Mouse (Mus musculus) midbrain, embryonic 11.5 days (tissue): Measurements from ENCODE around the gene Acap3. TPM values are rescaled to one million over a fixed set of nuclear protein-coding genes. Genes with fewer than 3 reads are reported as not detected.

Experiments used
- ATAC-seq: fragments of 200-750 bp; cut with Nextera tagmentation; 2 replicates; pipeline ENCODE4 v1.8.0; 2017; ENCODE audit warnings: moderate TSS enrichment, moderate library complexity; ENCODE audit not compliant: low FRiP score
- DNase-seq: peaks from one replicate; pipeline ENCODE4 v3.0.0; 2015; ENCODE audit warnings: low spot score; ENCODE audit errors: missing footprints
- H3K27ac ChIP-seq: fragments of 300-500 bp; sonication (generic); 2 replicates; pipeline ENCODE4 v1.5.1; 2014; ENCODE audit warnings: low read depth, low read length
- H3K27me3 ChIP-seq: fragments of 300-500 bp; sonication (generic); 2 replicates; pipeline ENCODE4 v1.6.1; 2014; ENCODE audit warnings: mild to moderate bottlenecking, low read length, moderate library complexity, mixed read lengths; ENCODE audit not compliant: control insufficient read depth, insufficient read depth
- H3K36me3 ChIP-seq: fragments of 300-500 bp; sonication (generic); 2 replicates; pipeline ENCODE4 v1.6.1; 2014; ENCODE audit warnings: mild to moderate bottlenecking, low read length, moderate library complexity, mixed read lengths; ENCODE audit not compliant: control insufficient read depth, insufficient read depth
- H3K4me1 ChIP-seq: fragments of 300-500 bp; sonication (generic); 2 replicates; pipeline ENCODE4 v1.6.1; 2014; ENCODE audit warnings: low read length; ENCODE audit not compliant: control insufficient read depth, insufficient read depth
- H3K4me2 ChIP-seq: fragments of 300-500 bp; sonication (generic); 2 replicates; pipeline ENCODE4 v1.6.1; 2014; ENCODE audit warnings: mild to moderate bottlenecking, moderate library complexity
- H3K4me3 ChIP-seq: fragments of 300-500 bp; sonication (generic); 2 replicates; pipeline ENCODE4 v1.5.1; 2014; ENCODE audit warnings: low read depth, low read length
- H3K9ac ChIP-seq: fragments of 300-500 bp; sonication (generic); 2 replicates; pipeline ENCODE4 v1.6.1; 2014; ENCODE audit warnings: low read length
- H3K9me3 ChIP-seq: fragments of 300-500 bp; sonication (generic); 2 replicates; pipeline ENCODE4 v1.6.1; 2016; ENCODE audit warnings: low read length; ENCODE audit not compliant: control insufficient read depth
- WGBS: fragments of 180-500 bp; shearing (Covaris S2); extraction: QIAGEN DNeasy Blood & Tissue Kit; methylation state at CpG from one replicate; pipeline ENCODE4 v1.1.7; 2014; 5-methylcytosine and 5-hydroxymethylcytosine counted together
- polyA plus RNA-seq: library from polyadenylated mRNA; unstranded; fragments of >200 nt; fragmentation: Nextera tagmentation; extraction: Ambion mirVana; gene quantifications from 2 replicates; pipeline ENCODE4 v1.2.1, GENCODE M21; 2014

Gene Acap3
- polyA plus RNA-seq, 1 experiment from 2014 or later, result 25.6 TPM

- H3K27ac ChIP-seq, result peak overlapping the region; percentile 96
- H3K27me3 ChIP-seq, result no peaks in the 10 kb centered on the region
- WGBS, result 5% methylated on average over 37 of the region's 37 CpGs
- peak; percentile 60 for ATAC-seq
- peak; percentile 93 for DNase-seq
- H3K9ac ChIP-seq, result peak overlapping the region; percentile 90
- H3K36me3 ChIP-seq, result peaks cover 15% of the 10 kb centered on the region
- peak overlapping the region; percentile 92 for H3K4me3 ChIP-seq
- H3K4me2 ChIP-seq, result peak overlapping the region; percentile 99
- peaks cover 26% of the 10 kb centered on the region for H3K4me1 ChIP-seq
- H3K9me3 ChIP-seq, result no peaks in the 10 kb centered on the region
Observed at GRCm38 (mm10) chr4:155892438-155893211, 1.0 kb downstream of the Acap3 start.

GRCm38 (mm10) chr4:155893212-155893690 lies 1.6 kb downstream of the Acap3 start:
- H3K9ac ChIP-seq, result peak overlapping the region; percentile 90
- DNase-seq (no peak), ATAC-seq (no peak)
- no peaks in the 10 kb centered on the region for H3K9me3 ChIP-seq
- H3K36me3 ChIP-seq, result peaks cover 9% of the 10 kb centered on the region; the same call in 1 of the 2 replicates
- 70% methylated on average over 8 of the region's 8 CpGs for WGBS
- H3K4me1 ChIP-seq, result peaks cover 26% of the 10 kb centered on the region
- no peaks in the 10 kb centered on the region for H3K27me3 ChIP-seq
- H3K27ac ChIP-seq, result no peak overlapping the region
- peak overlapping the region; percentile 99 for H3K4me2 ChIP-seq
- H3K4me3 ChIP-seq, result peak overlapping the region; percentile 92

- no peak for DNase-seq
- Histone ChIP-seq H3K27me3 (no peaks in the 10 kb centered on the region), H3K4me1 (peaks cover 26% of the 10 kb centered on the region), H3K9ac (peak overlapping the region; percentile 33), H3K36me3 (peaks cover 7% of the 10 kb centered on the region; the same call in 1 of the 2 replicates), H3K9me3 (no peaks in the 10 kb centered on the region), H3K27ac (no peak overlapping the region), H3K4me3 (no peak overlapping the region), H3K4me2 (peak overlapping the region; percentile 15)
- 42% methylated on average over 8 of the region's 8 CpGs for WGBS
- no peak for ATAC-seq
Observed at GRCm38 (mm10) chr4:155894311-155894881, 2.8 kb downstream of the Acap3 start.

GRCm38 (mm10) chr4:155895216-155895615 lies 3.6 kb downstream of the Acap3 start:
- WGBS, result 44% methylated on average over 6 of the region's 6 CpGs
- 0 out of 2 replicates have a peak overlapping the region, but pooled peaks have one; percentile 33 for H3K9ac ChIP-seq
- no peak for ATAC-seq
- H3K4me3 ChIP-seq, result no peak overlapping the region
- H3K27ac ChIP-seq, result no peak overlapping the region
- DNase-seq, result no peak
- no peaks in the 10 kb centered on the region for H3K27me3 ChIP-seq
- H3K4me2 ChIP-seq, result no peak overlapping the region
- peaks cover 25% of the 10 kb centered on the region for H3K4me1 ChIP-seq
- H3K9me3 ChIP-seq, result no peaks in the 10 kb centered on the region
- H3K36me3 ChIP-seq, result peaks cover 12% of the 10 kb centered on the region; the same call in 1 of the 2 replicates

- DNase-seq, result no peak
- no peak for ATAC-seq
- 96% methylated on average over 4 of the region's 4 CpGs for WGBS
Observed at GRCm38 (mm10) chr4:155895826-155896225, 4.2 kb downstream of the Acap3 start.

GRCm38 (mm10) chr4:155896461-155896860 lies 4.8 kb downstream of the Acap3 start:
- Histone ChIP-seq H3K4me1 (peaks cover 16% of the 10 kb centered on the region), H3K9ac (no peak overlapping the region), H3K36me3 (peaks cover 14% of the 10 kb centered on the region; the same call in 1 of the 2 replicates), H3K4me2 (no peak overlapping the region), H3K9me3 (no peaks in the 10 kb centered on the region), H3K27me3 (no peaks in the 10 kb centered on the region), H3K27ac (no peak overlapping the region), H3K4me3 (no peak overlapping the region)
- no peak for ATAC-seq
- no peak for DNase-seq
- WGBS, result 96% methylated on average over 12 of the region's 12 CpGs

More at GRCm38 (mm10) chr4:155895826-155896225, 4.2 kb downstream of the Acap3 start:
- H3K4me2 ChIP-seq, result no peak overlapping the region
- no peak overlapping the region for H3K27ac ChIP-seq
- no peak overlapping the region for H3K9ac ChIP-seq
- no peaks in the 10 kb centered on the region for H3K9me3 ChIP-seq
- no peak overlapping the region for H3K4me3 ChIP-seq
- peaks cover 12% of the 10 kb centered on the region; the same call in 1 of the 2 replicates for H3K36me3 ChIP-seq
- H3K27me3 ChIP-seq, result no peaks in the 10 kb centered on the region
- H3K4me1 ChIP-seq, result peaks cover 19% of the 10 kb centered on the region

- H3K4me1 ChIP-seq, result peaks cover 16% of the 10 kb centered on the region
- no peaks in the 10 kb centered on the region for H3K27me3 ChIP-seq
- peaks cover 29% of the 10 kb centered on the region for H3K36me3 ChIP-seq
- no peaks in the 10 kb centered on the region for H3K9me3 ChIP-seq
- no peak overlapping the region for H3K4me2 ChIP-seq
- 89% methylated on average over 2 of the region's 2 CpGs for WGBS
- no peak overlapping the region for H3K27ac ChIP-seq
- no peak for ATAC-seq
- H3K9ac ChIP-seq, result no peak overlapping the region
- peak; percentile 64 for DNase-seq
- H3K4me3 ChIP-seq, result no peak overlapping the region
Observed at GRCm38 (mm10) chr4:155898318-155898717, 6.7 kb downstream of the Acap3 start.

GRCm38 (mm10) chr4:155899355-155899754 lies 7.7 kb downstream of the Acap3 start:
- H3K27ac ChIP-seq, result no peak overlapping the region
- H3K4me2 ChIP-seq, result no peak overlapping the region
- no peak for ATAC-seq

GRCm38 (mm10) chr4:155901205-155901604 lies 9.6 kb downstream of the Acap3 start:
- H3K4me3 ChIP-seq, result no peak overlapping the region
- no peak overlapping the region for H3K27ac ChIP-seq
- H3K9me3 ChIP-seq, result no peaks in the 10 kb centered on the region
- 93% methylated on average over 3 of the region's 3 CpGs for WGBS
- peaks cover 39% of the 10 kb centered on the region for H3K36me3 ChIP-seq
- H3K27me3 ChIP-seq, result no peaks in the 10 kb centered on the region
- no peak for ATAC-seq
- H3K4me1 ChIP-seq, result no peaks in the 10 kb centered on the region
- no peak for DNase-seq
- H3K9ac ChIP-seq, result no peak overlapping the region
- no peak overlapping the region for H3K4me2 ChIP-seq

More at GRCm38 (mm10) chr4:155899355-155899754, 7.7 kb downstream of the Acap3 start:
- H3K36me3 ChIP-seq, result peaks cover 35% of the 10 kb centered on the region
- 97% methylated on average over 7 of the region's 7 CpGs for WGBS
- no peaks in the 10 kb centered on the region for H3K9me3 ChIP-seq
- H3K9ac ChIP-seq, result no peak overlapping the region
- peaks cover 7% of the 10 kb centered on the region for H3K4me1 ChIP-seq
- H3K27me3 ChIP-seq, result no peaks in the 10 kb centered on the region
- DNase-seq, result no peak
- no peak overlapping the region for H3K4me3 ChIP-seq
